Mouse (Mus musculus) hindbrain, embryonic 14.5 days (tissue): Measurements from ENCODE around the gene Nlrc4. TPM values are rescaled to one million over a fixed set of nuclear protein-coding genes. Genes with fewer than 3 reads are reported as not detected.

Experiments used
- ATAC-seq: fragments of 200-750 bp; cut with Nextera tagmentation; 2 replicates; pipeline ENCODE4 v1.8.0; 2017; ENCODE audit warnings: moderate number of reproducible peaks, mild to moderate bottlenecking, moderate TSS enrichment, moderate library complexity; ENCODE audit not compliant: low FRiP score
- DNase-seq: peaks from one replicate; pipeline ENCODE4 v3.0.0-alpha.2; 2015; ENCODE audit warnings: low spot score
- H3K27ac ChIP-seq: fragments of 300-500 bp; sonication (generic); 2 replicates; pipeline ENCODE4 v1.5.1; 2014; ENCODE audit warnings: mild to moderate bottlenecking, moderate library complexity
- H3K27me3 ChIP-seq: fragments of 300-500 bp; sonication (generic); 2 replicates; pipeline ENCODE4 v1.6.1; 2014; ENCODE audit warnings: mild to moderate bottlenecking, low read length, mixed read lengths; ENCODE audit not compliant: control insufficient read depth, insufficient read depth
- H3K36me3 ChIP-seq: fragments of 300-500 bp; sonication (generic); replicated peaks from 2 replicates; pipeline ENCODE4 v1.6.1; 2014; ENCODE audit not compliant: control insufficient read depth, insufficient read depth
- H3K4me1 ChIP-seq: fragments of 300-500 bp; sonication (generic); replicated peaks from 2 replicates; pipeline ENCODE4 v1.6.1; 2014; ENCODE audit warnings: antibody characterized with exemption, low read length, mixed read lengths; ENCODE audit not compliant: control insufficient read depth, insufficient read depth
- H3K4me2 ChIP-seq: fragments of 300-500 bp; sonication (generic); replicated peaks from 2 replicates; pipeline ENCODE4 v1.6.1; 2014; ENCODE audit warnings: mild to moderate bottlenecking, moderate library complexity
- H3K4me3 ChIP-seq: fragments of 300-500 bp; sonication (generic); replicated peaks from 2 replicates; pipeline ENCODE4 v1.5.1; 2014; ENCODE audit warnings: mild to moderate bottlenecking, low read length
- H3K9ac ChIP-seq: fragments of 300-500 bp; sonication (generic); 2 replicates; pipeline ENCODE4 v1.6.1; 2014
- H3K9me3 ChIP-seq: fragments of 300-500 bp; sonication (generic); 2 replicates; pipeline ENCODE4 v1.6.1; 2016; ENCODE audit warnings: low read length; ENCODE audit not compliant: control insufficient read depth
- WGBS: fragments of 180-500 bp; shearing (Covaris S2); extraction: QIAGEN DNeasy Blood & Tissue Kit; methylation state at CpG from one replicate; pipeline ENCODE4 v1.1.7; 2014; 5-methylcytosine and 5-hydroxymethylcytosine counted together
- polyA plus RNA-seq: library from polyadenylated mRNA; unstranded; fragments of >200 nt; fragmentation: Nextera tagmentation; extraction: Ambion mirVana; gene quantifications from 2 replicates; pipeline ENCODE4 v1.2.1, GENCODE M21; 2014

Nlrc4 gene
- polyA plus RNA-seq, 1 experiment from 2014 or later: 0.44 TPM

- no peak overlapping the region for H3K4me3 ChIP-seq
- H3K4me1 ChIP-seq: no peaks in the 10 kb centered on the region
- no peak overlapping the region for H3K9ac ChIP-seq
- ATAC-seq (no peak), DNase-seq (no peak)
- H3K27me3 ChIP-seq: no peaks in the 10 kb centered on the region
- H3K9me3 ChIP-seq: no peaks in the 10 kb centered on the region
- no peak overlapping the region for H3K4me2 ChIP-seq
- no peak overlapping the region for H3K27ac ChIP-seq
- peaks cover 84% of the 10 kb centered on the region for H3K36me3 ChIP-seq
Measured at GRCm38 (mm10) chr17:74386657-74387056, 72.3 kb downstream of the Nlrc4 start.

- Histone ChIP-seq H3K9me3 (no peaks in the 10 kb centered on the region), H3K4me2 (no peak overlapping the region), H3K4me1 (no peaks in the 10 kb centered on the region), H3K4me3 (no peak overlapping the region), H3K36me3 (peaks cover 84% of the 10 kb centered on the region), H3K9ac (no peak overlapping the region), H3K27me3 (no peaks in the 10 kb centered on the region), H3K27ac (no peak overlapping the region)
- 87% methylated on average over 1 of the region's 1 CpGs for WGBS
- ATAC-seq: no peak
- DNase-seq: no peak
Measured at GRCm38 (mm10) chr17:74376916-74377315, 82.0 kb downstream of the Nlrc4 start.

Other genes with a start within 250 kb of the Nlrc4 start
- gene Memo1, start 163.6 kb downstream of the Nlrc4 start, polyA plus RNA-seq: 61.0 and 61.9 TPM in 2 replicates
- gene Dpy30, start 135.2 kb downstream of the Nlrc4 start, polyA plus RNA-seq: 208 and 218 TPM in 2 replicates
- 54.1 and 54.4 TPM in 2 replicates for gene Spast, start 120.2 kb downstream of the Nlrc4 start, polyA plus RNA-seq
- 28.1 and 30.8 TPM in 2 replicates for gene Slc30a6, start 63.5 kb downstream of the Nlrc4 start, polyA plus RNA-seq
- gene Yipf4, start 30.4 kb upstream of the Nlrc4 start, polyA plus RNA-seq: 62.2 TPM in 2 replicates
- 87.1 and 98.9 TPM in 2 replicates for gene Birc6, start 69.2 kb upstream of the Nlrc4 start, polyA plus RNA-seq